Mouse (Mus musculus): Measurements from ENCODE around the gene Stxbp3.
"Not testable (repeated sequence)": the region's sequence is repeated elsewhere in the genome, so short reads cannot be mapped to it uniquely, and the experiment has no call there.

Gene Stxbp3

GRCm38 (mm10) chr3:108857124-108857470, 16.8 kb upstream of the Stxbp3 start:
- no peak for DNase-seq (ENCODE audit: low spot score in 2 of 2)

- DNase-seq (ENCODE audit: low spot score in 2 of 2) = no peak
These were observed 16.2 kb upstream of the Stxbp3 start for GRCm38 (mm10) chr3:108856386-108857123.

- peak; percentile 46 to 59 for DNase-seq (ENCODE audit: low spot score in 2 of 2)
These were observed 15.5 kb upstream of the Stxbp3 start for GRCm38 (mm10) chr3:108855864-108856263.

GRCm38 (mm10) chr3:108855371-108855770, 15.0 kb upstream of the Stxbp3 start:
- peak; percentile 59 to 69 for DNase-seq (ENCODE audit: low spot score in 2 of 2)

- DNase-seq (ENCODE audit: low spot score in 2 of 2) = no peak
These were observed 12.9 kb upstream of the Stxbp3 start for GRCm38 (mm10) chr3:108853266-108853665.

- peak in 1 of 2 experiments; percentile 10 for DNase-seq (ENCODE audit: low spot score in 2 of 2)
These were observed 11.8 kb upstream of the Stxbp3 start for GRCm38 (mm10) chr3:108851996-108852697.

- no peak for DNase-seq (ENCODE audit: low spot score in 2 of 2)
These were observed 11.2 kb upstream of the Stxbp3 start for GRCm38 (mm10) chr3:108851554-108851953.

GRCm38 (mm10) chr3:108851075-108851474, 10.7 kb upstream of the Stxbp3 start:
- DNase-seq (ENCODE audit: low spot score in 2 of 2) = no peak

GRCm38 (mm10) chr3:108850506-108850905, 10.2 kb upstream of the Stxbp3 start:
- DNase-seq (ENCODE audit: low spot score in 2 of 2) = peak in 1 of 2 experiments; percentile 8

GRCm38 (mm10) chr3:108846616-108847015, 6.3 kb upstream of the Stxbp3 start:
- no peak for DNase-seq (ENCODE audit: low spot score in 2 of 2)

- DNase-seq (ENCODE audit: low spot score in 2 of 2) = no peak
These were observed 4.2 kb upstream of the Stxbp3 start for GRCm38 (mm10) chr3:108844521-108844920.

- DNase-seq (ENCODE audit: low spot score in 2 of 2) = no peak
These were observed 3.7 kb upstream of the Stxbp3 start for GRCm38 (mm10) chr3:108844026-108844425.

GRCm38 (mm10) chr3:108840716-108841054, 359 bp upstream of the Stxbp3 start:
- DNase-seq (ENCODE audit: low spot score in 2 of 2) = no peak

GRCm38 (mm10) chr3:108839647-108839999, 703 bp downstream of the Stxbp3 start:
- no peak for DNase-seq (ENCODE audit: low spot score in 2 of 2)

GRCm38 (mm10) chr3:108838980-108839379, 1.3 kb downstream of the Stxbp3 start:
- DNase-seq (ENCODE audit: low spot score in 2 of 2) = no peak

- no peak for DNase-seq (ENCODE audit: low spot score in 2 of 2)
These were observed 3.4 kb downstream of the Stxbp3 start for GRCm38 (mm10) chr3:108836931-108837330.

GRCm38 (mm10) chr3:108833717-108834116, 6.6 kb downstream of the Stxbp3 start:
- not testable (repeated sequence) for DNase-seq (ENCODE audit: low spot score in 2 of 2)

GRCm38 (mm10) chr3:108831750-108832149, 8.6 kb downstream of the Stxbp3 start:
- no peak for DNase-seq (ENCODE audit: low spot score in 2 of 2)

- peak; percentile 14 to 18 for DNase-seq (ENCODE audit: low spot score in 2 of 2)
These were observed 9.8 kb downstream of the Stxbp3 start for GRCm38 (mm10) chr3:108830493-108830892.

- DNase-seq (ENCODE audit: low spot score in 2 of 2) = no peak
These were observed 24.7 kb downstream of the Stxbp3 start for GRCm38 (mm10) chr3:108815631-108816030.

- no peak for DNase-seq (ENCODE audit: low spot score in 2 of 2)
These were observed 29.5 kb downstream of the Stxbp3 start for GRCm38 (mm10) chr3:108810747-108811263.

- DNase-seq (ENCODE audit: low spot score in 2 of 2) = no peak
These were observed 34.7 kb downstream of the Stxbp3 start for GRCm38 (mm10) chr3:108805622-108806021.

GRCm38 (mm10) chr3:108798375-108798774, 42.0 kb downstream of the Stxbp3 start:
- no peak for DNase-seq (ENCODE audit: low spot score in 2 of 2)
